Mouse (Mus musculus): ENCODE results near the gene Gm15557. TPM values are rescaled to one million over a fixed set of nuclear protein-coding genes. Genes with fewer than 3 reads are reported as not detected.

The Gm15557 gene
- not detected for polyA plus RNA-seq (2017; shearing (Covaris generic))

GRCm38 (mm10) chr2:155940681-155941080 lies at the start of gene Gm15557:
Gm15557 (plus strand) TSS chr2:155940728.

GRCm38 (mm10) chr2:155929531-155930442 lies 10.7 kb upstream of the Gm15557 start, which contains the start of gene Uqcc1:
Uqcc1 (minus strand) TSS chr2:155930310.

DNA sequence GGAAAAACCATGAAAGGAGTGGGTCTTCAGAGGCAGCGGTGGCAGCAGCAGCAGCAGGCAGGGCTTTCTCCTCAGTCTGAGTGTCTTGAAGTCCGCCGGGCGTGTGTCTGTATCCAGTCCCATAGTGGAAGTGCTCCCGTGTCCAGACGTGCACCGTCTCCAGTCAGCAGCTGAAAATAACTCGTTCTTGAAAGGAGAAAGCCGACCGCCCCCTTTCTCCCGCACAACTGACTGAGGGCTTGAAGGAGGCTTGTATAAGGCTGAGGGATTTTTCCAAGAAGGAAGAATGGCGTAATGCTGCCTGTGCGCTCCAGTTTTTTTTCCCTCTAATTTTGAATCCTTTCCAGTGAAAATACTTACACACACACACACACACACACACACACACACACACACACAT lies 4.6 kb downstream of the Gm15557 start, which contains the start of gene Gdf5:
TSS of gene Gdf5 (minus strand) at position 244 of the 400 bp plus-strand sequence.

GRCm38 (mm10) chr2:155956134-155957059 lies 15.9 kb downstream of the Gm15557 start, which contains the start of gene Cep250:
Cep250 (plus strand) TSS chr2:155956458.

Other genes with a start within 250 kb of the Gm15557 start
- 134 TPM for gene Trpc4ap, start 248.3 kb upstream of the Gm15557 start, polyA plus RNA-seq (2017; shearing (Covaris generic))
- gene Edem2, start 211.3 kb upstream of the Gm15557 start, polyA plus RNA-seq (2017; shearing (Covaris generic)) = 82.2 TPM
- not detected for gene Gm17581, start 204.9 kb upstream of the Gm15557 start, polyA plus RNA-seq (2017; shearing (Covaris generic))
- gene Procr, start 189.6 kb upstream of the Gm15557 start, polyA plus RNA-seq (2017; shearing (Covaris generic)) = not detected
- 0.10 TPM for gene Mmp24, start 165.4 kb upstream of the Gm15557 start, polyA plus RNA-seq (2017; shearing (Covaris generic))
- gene BC029722, start 121.3 kb upstream of the Gm15557 start, polyA plus RNA-seq (2017; shearing (Covaris generic)) = 58.9 TPM
- gene Eif6, start 113.8 kb upstream of the Gm15557 start, polyA plus RNA-seq (2017; shearing (Covaris generic)) = 228 TPM
- not detected for gene Fam83c, start 105.9 kb upstream of the Gm15557 start, polyA plus RNA-seq (2017; shearing (Covaris generic))
- gene Uqcc1, start 10.4 kb upstream of the Gm15557 start, polyA plus RNA-seq (2017; shearing (Covaris generic)) = 54.2 TPM
- not detected for gene Gdf5, start 4.6 kb downstream of the Gm15557 start, polyA plus RNA-seq (2017; shearing (Covaris generic))
- 62.7 TPM for gene Cep250, start 15.7 kb downstream of the Gm15557 start, polyA plus RNA-seq (2017; shearing (Covaris generic))
- 1.7 TPM for gene 6430550D23Rik, start 67.2 kb downstream of the Gm15557 start, polyA plus RNA-seq (2017; shearing (Covaris generic))
- gene Ergic3, start 67.3 kb downstream of the Gm15557 start, polyA plus RNA-seq (2017; shearing (Covaris generic)) = 185 TPM
- gene Fer1l4, start 112.2 kb downstream of the Gm15557 start, polyA plus RNA-seq (2017; shearing (Covaris generic)) = not detected
- 0.52 TPM for gene Spag4, start 124.4 kb downstream of the Gm15557 start, polyA plus RNA-seq (2017; shearing (Covaris generic))
- gene Cpne1, start 171.2 kb downstream of the Gm15557 start, polyA plus RNA-seq (2017; shearing (Covaris generic)) = 100 TPM
- 54.0 TPM for gene Rbm12, start 171.2 kb downstream of the Gm15557 start, polyA plus RNA-seq (2017; shearing (Covaris generic))
- gene Gm28036, start 186.4 kb downstream of the Gm15557 start, polyA plus RNA-seq (2017; shearing (Covaris generic)) = 28.7 TPM
- gene Romo1, start 203.3 kb downstream of the Gm15557 start, polyA plus RNA-seq (2017; shearing (Covaris generic)) = 182 TPM
- gene Nfs1, start 203.5 kb downstream of the Gm15557 start, polyA plus RNA-seq (2017; shearing (Covaris generic)) = 60.8 TPM
- gene Rbm39, start 239.5 kb downstream of the Gm15557 start, polyA plus RNA-seq (2017; shearing (Covaris generic)) = 1,090 TPM